Mouse (Mus musculus): Measurements from ENCODE around the gene Tpsg1.
A peak's percentile ranks its signal among the peaks of the same experiment; 100 is the strongest.

Gene Tpsg1

GRCm38 (mm10) chr17:25408302-25408999, 39.4 kb downstream of the Tpsg1 start:
- DNase-seq, result no peak

DNA sequence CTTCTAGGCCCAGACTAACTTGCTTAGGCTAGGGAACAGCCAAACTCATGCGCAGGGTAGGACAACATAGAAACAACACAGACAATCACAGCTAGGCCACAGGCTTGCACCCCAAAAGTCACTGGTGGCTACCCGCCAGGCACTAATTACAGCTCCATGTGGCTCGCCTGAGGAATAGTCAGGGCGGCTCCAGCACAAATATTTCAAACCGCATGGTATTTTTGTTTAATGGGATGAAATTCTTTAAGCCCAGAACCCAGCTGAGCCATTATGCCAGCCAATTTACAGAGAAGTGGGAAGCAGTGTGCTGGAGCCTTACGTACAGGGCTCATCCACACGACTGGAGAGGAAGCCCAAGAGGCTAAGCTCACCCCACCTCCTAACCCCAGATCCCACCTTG, 40.5 kb downstream of the Tpsg1 start:
- no peak for DNase-seq

DNA sequence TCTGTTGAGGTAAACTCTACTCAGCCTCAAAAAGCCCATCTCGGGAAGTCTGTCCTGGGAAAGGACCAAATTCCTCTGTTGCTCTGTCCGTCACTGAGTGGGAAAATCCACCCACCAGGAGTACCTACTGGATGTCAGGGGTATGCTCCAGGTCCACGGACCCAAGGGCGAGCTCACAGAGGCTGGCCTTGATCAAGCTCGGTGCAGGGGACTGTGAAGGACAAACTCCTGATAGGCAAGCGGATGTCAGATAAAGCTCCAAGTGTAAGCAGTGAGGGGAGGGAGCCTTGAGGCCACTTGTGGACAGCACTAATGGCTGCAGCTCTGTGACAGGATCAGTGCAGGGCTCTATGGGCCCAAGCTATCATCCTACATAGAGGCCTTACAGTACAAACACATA, 41.1 kb downstream of the Tpsg1 start:
- DNase-seq, result no peak

- peak in 1 of 2 experiments; percentile 26 for DNase-seq
These were observed 41.7 kb downstream of the Tpsg1 start for GRCm38 (mm10) chr17:25410786-25411185.

- DNase-seq, result no peak
These were observed 42.2 kb downstream of the Tpsg1 start for GRCm38 (mm10) chr17:25411251-25411650.

- peak in 1 of 2 experiments; percentile 27 for DNase-seq
These were observed 45.1 kb downstream of the Tpsg1 start for GRCm38 (mm10) chr17:25414209-25414608.

DNA sequence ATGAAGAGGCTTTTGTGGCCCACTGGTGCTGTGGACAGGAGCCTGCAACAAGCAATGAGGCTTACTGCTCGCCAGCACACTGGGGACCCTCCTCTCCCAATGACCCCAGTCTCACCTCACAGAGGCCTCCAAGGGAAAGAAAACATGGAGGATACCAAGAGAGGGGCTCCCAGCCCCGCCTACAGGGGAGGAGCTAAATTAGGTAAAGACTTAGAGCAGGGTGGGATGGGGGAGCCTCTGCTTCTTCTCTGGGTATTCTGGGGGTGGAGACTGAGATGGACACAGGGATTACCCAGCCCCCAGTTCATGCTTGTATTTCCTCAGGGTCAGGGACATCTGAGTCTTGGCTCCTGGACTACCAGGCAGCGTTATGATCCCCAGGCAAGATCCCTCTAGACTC, 45.8 kb downstream of the Tpsg1 start:
- DNase-seq, result no peak

- DNase-seq, result peak in 1 of 2 experiments; percentile 21
These were observed 46.4 kb downstream of the Tpsg1 start for GRCm38 (mm10) chr17:25415421-25415913.

DNA sequence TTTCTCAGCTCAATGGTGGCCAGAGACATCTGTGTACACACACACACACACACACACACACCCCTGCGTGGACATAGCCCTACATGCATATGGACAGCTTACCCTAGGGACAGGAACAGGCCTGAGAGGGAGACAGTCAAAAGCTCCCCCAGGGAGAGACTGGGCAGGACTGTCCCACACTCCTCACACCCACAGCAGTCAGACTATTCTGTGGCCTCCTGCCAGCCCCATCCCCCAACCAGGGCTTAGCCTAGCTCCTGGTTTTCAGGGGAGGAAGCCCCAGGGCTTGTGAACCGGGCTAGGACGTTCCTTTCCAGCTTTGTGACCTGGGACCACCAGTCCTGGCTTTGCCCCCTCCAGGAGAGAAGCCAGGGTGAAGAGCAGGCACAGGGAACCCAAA, 47.1 kb downstream of the Tpsg1 start:
- DNase-seq, result peak; percentile 50 to 59

DNA sequence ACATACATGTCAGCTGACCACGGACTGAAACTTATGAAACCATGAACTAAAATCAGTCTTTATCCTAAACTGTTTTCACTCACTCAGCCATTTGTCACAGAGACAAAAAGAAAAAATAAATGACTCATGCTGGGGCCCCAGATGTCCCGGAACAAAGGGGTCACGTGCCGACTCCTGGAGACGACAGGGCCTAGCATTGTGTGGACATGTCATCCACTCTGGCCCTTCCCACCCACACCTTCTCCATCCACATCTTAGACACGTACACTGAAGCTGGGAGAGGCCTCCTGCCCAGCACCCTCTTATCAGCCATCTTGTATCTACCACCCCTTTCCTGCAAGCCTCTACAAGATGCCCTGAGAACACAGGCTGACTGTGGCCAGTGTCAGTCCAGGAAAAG, 48.9 kb downstream of the Tpsg1 start:
- DNase-seq, result no peak

GRCm38 (mm10) chr17:25418926-25419325, 49.9 kb downstream of the Tpsg1 start:
- no peak for DNase-seq

- no peak for DNase-seq
These were observed 51.9 kb downstream of the Tpsg1 start for GRCm38 (mm10) chr17:25420998-25421397.
